Mouse (Mus musculus) granulocyte monocyte progenitor cell, adult 5-6 weeks (primary cell): ENCODE measurements around the gene 4930480E11Rik. TPM values are rescaled to one million over a fixed set of nuclear protein-coding genes. Genes with fewer than 3 reads are reported as not detected.
"Not testable (repeated sequence)": the region's sequence is repeated elsewhere in the genome, so short reads cannot be mapped to it uniquely, and the experiment has no call there.

ENCODE experiments used
- ATAC-seq: replicated peaks from 2 replicates; pipeline ENCODE4 v1.8.0; 2016; ENCODE audit warnings: mild to moderate bottlenecking, moderate TSS enrichment, inconsistent platforms; ENCODE audit not compliant: poor library complexity, severe bottlenecking
- total RNA-seq, 2 experiments: library from RNA; stranded (forward) in 1 of 2; stranded (reverse) in 1 of 2; fragments of 200-712, 200-1000 nt in 1 of 2; fragments of >200 nt in 1 of 2; fragmentation: Nextera tagmentation in 1 of 2; gene quantifications; 2 replicates each; pipeline ENCODE4 v1.2.3; 2014 to 2017

4930480E11Rik gene
- total RNA-seq (2014; fragmentation: Nextera tagmentation) (not detected in 2 replicates), total RNA-seq (2017) (not detected in 2 replicates)

DNA sequence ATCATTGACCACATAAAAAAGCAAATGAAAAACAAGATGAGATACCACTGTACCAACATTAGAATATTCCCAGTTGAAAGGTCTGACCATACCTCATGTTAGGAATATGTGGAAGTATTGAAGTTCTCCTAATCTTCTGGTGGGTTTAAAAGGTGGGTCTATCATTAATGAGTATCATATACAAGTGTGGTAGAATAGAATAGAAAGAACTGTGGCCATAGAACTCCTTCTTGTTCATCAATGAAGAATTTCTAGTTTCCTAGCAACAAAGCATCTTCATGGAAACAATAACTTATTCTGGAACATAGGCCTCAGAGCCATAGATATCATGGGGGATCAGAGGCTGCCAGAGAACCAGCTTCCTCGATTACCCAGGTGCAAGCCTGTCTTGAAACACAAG lies at the start of gene 4930480E11Rik:
Gene 4930480E11Rik, plus strand, starts transcription at position 301 of the 400 bp plus-strand sequence.
- ATAC-seq, result no peak

DNA sequence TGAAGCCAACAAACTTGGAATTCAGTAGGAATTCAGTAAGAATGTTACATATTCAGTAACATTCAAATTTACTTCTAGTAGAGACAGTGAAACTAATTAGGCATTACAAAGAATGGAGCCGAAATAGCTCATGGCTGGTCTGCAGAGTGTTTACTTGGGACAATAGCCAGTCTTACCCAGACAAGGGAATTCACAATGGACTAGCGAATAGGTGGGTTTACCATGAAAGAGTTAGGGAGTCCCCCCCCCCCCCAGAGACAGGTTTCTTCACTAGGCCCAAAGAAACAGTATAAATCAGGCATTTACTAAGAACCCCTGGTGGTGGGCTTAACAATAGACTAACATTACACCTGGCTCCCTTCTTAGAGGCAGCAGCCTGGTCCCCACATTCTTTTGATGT lies 33.9 kb downstream of the 4930480E11Rik start:
- ATAC-seq, result not testable (repeated sequence)

Other genes starting within 250 kb of the 4930480E11Rik start
- not detected in 2 replicates for gene Gm5938, start 244.2 kb upstream of the 4930480E11Rik start, total RNA-seq (2014; fragmentation: Nextera tagmentation)
- gene Gm5938, start 244.2 kb upstream of the 4930480E11Rik start, total RNA-seq (2017), result not detected in 2 replicates
- gene Obp1b, start 182.9 kb upstream of the 4930480E11Rik start, total RNA-seq (2014; fragmentation: Nextera tagmentation), result not detected in 2 replicates
- not detected in 2 replicates for gene Obp1b, start 182.9 kb upstream of the 4930480E11Rik start, total RNA-seq (2017)
- gene Gm14743, start 123.7 kb upstream of the 4930480E11Rik start, total RNA-seq (2014; fragmentation: Nextera tagmentation), result not detected in 2 replicates
- not detected in 2 replicates for gene Gm14743, start 123.7 kb upstream of the 4930480E11Rik start, total RNA-seq (2017)
- gene Prrg1, start 214.3 kb downstream of the 4930480E11Rik start, total RNA-seq (2014; fragmentation: Nextera tagmentation), result 11.9 and 13.7 TPM in 2 replicates
- 7.9 and 10.6 TPM in 2 replicates for gene Prrg1, start 214.3 kb downstream of the 4930480E11Rik start, total RNA-seq (2017)